ENCODE assay signal across 20 mouse cellular contexts in genomic region chr3:140705536-140705935, GRCm38 (mm10).
A peak's percentile ranks its signal among the peaks of the same experiment; 100 is the strongest.
DNase-seq lines count a peak whose midpoint lies in the region; ATAC-seq and TF ChIP-seq lines count a peak whose summit lies in the region.
"Had no signal": no experiment of that assay in that cellular context is flagged by ENCODE, and none has a peak within 500 bp of the region (broad histone marks: within the 10 kb centered on the region; RNA-seq: fewer than 3 reads in every experiment).

No protein-coding gene starts in this region.

- ATAC-seq in hindbrain, postnatal 0 days, result no peak
- no peak for ATAC-seq in hindbrain, embryonic 13.5 days (ENCODE audit: low FRiP score)
- ATAC-seq in midbrain, embryonic 11.5 days (ENCODE audit: low FRiP score), result no peak
- ATAC-seq in midbrain, embryonic 15.5 days (replicated peaks), result no peak
- ATAC-seq: forebrain, embryonic 13.5 days had no signal

- no peak for TF ChIP-seq CTCF in hindbrain, postnatal 0 days (IDR thresholded peaks at IDR 0.05; ENCODE audit: low read depth)
- no peak for TF ChIP-seq CTCF in brain, embryonic 14.5 days (IDR thresholded peaks at IDR 0.05; ENCODE audit: borderline replicate concordance, extremely low read depth, insufficient read depth, insufficient read length)

- no peaks in the 10 kb centered on the region for H3K36me3 ChIP-seq in hindbrain, postnatal 0 days (ENCODE audit: insufficient read depth, low read length)
- no peaks in the 10 kb centered on the region for H3K36me3 ChIP-seq in hindbrain, embryonic 13.5 days
- no peaks in the 10 kb centered on the region for H3K36me3 ChIP-seq in midbrain, embryonic 11.5 days (ENCODE audit: control insufficient read depth, insufficient read depth, low read length)
- H3K36me3 ChIP-seq in midbrain, embryonic 15.5 days (replicated peaks), result no peaks in the 10 kb centered on the region
- H3K36me3 ChIP-seq: embryonic facial prominence, embryonic 10.5 days; heart, embryonic 15.5 days; hindbrain, embryonic 15.5 days had no signal

- H3K9ac ChIP-seq in hindbrain, postnatal 0 days (replicated peaks; ENCODE audit: low read length), result no peak overlapping the region
- no peak overlapping the region for H3K9ac ChIP-seq in hindbrain, embryonic 13.5 days
- no peak overlapping the region for H3K9ac ChIP-seq in midbrain, embryonic 11.5 days (ENCODE audit: low read length)
- H3K9ac ChIP-seq in midbrain, embryonic 15.5 days, result no peak overlapping the region
- H3K9ac ChIP-seq: forebrain, embryonic 13.5 days; heart, embryonic 15.5 days; hindbrain, embryonic 15.5 days had no signal

- no peak overlapping the region for H3K4me3 ChIP-seq in hindbrain, postnatal 0 days (ENCODE audit: low read length)
- no peak overlapping the region for H3K4me3 ChIP-seq in hindbrain, embryonic 13.5 days
- H3K4me3 ChIP-seq in midbrain, embryonic 11.5 days (ENCODE audit: low read depth, low read length), result no peak overlapping the region
- no peak overlapping the region for H3K4me3 ChIP-seq in midbrain, embryonic 15.5 days
- H3K4me3 ChIP-seq: embryonic facial prominence, embryonic 10.5 days; forebrain, embryonic 13.5 days; heart, adult 2 months; heart, embryonic 15.5 days; hindbrain, embryonic 15.5 days had no signal

- no peak overlapping the region for H3K27ac ChIP-seq in hindbrain, postnatal 0 days
- no peak overlapping the region for H3K27ac ChIP-seq in hindbrain, embryonic 13.5 days
- H3K27ac ChIP-seq in midbrain, embryonic 11.5 days (ENCODE audit: low read depth, low read length), result no peak overlapping the region
- no peak overlapping the region for H3K27ac ChIP-seq in midbrain, embryonic 15.5 days
- H3K27ac ChIP-seq: embryonic facial prominence, embryonic 10.5 days; forebrain, embryonic 13.5 days; heart, adult 2 months; heart, embryonic 15.5 days; hindbrain, embryonic 15.5 days had no signal

- 50% methylated on average over 3 of the region's 3 CpGs for WGBS in hindbrain, postnatal 0 days
- WGBS in hindbrain, embryonic 13.5 days, result 65% methylated on average over 3 of the region's 3 CpGs
- 93% methylated on average over 3 of the region's 3 CpGs for WGBS in midbrain, embryonic 11.5 days
- WGBS in midbrain, embryonic 15.5 days, result 82% methylated on average over 3 of the region's 3 CpGs

- H3K27me3 ChIP-seq in hindbrain, postnatal 0 days (ENCODE audit: insufficient read depth, low read length), result no peaks in the 10 kb centered on the region
- H3K27me3 ChIP-seq in hindbrain, embryonic 13.5 days, result no peaks in the 10 kb centered on the region
- H3K27me3 ChIP-seq in midbrain, embryonic 11.5 days (ENCODE audit: control insufficient read depth, insufficient read depth, low read length), result no peaks in the 10 kb centered on the region
- no peaks in the 10 kb centered on the region for H3K27me3 ChIP-seq in midbrain, embryonic 15.5 days (replicated peaks)
- H3K27me3 ChIP-seq: forebrain, embryonic 13.5 days; heart, embryonic 15.5 days; hindbrain, embryonic 15.5 days had no signal

- H3K4me2 ChIP-seq in hindbrain, postnatal 0 days (ENCODE audit: low read depth, low read length), result no peak overlapping the region
- no peak overlapping the region for H3K4me2 ChIP-seq in hindbrain, embryonic 13.5 days
- no peak overlapping the region for H3K4me2 ChIP-seq in midbrain, embryonic 11.5 days
- H3K4me2 ChIP-seq in midbrain, embryonic 15.5 days, result no peak overlapping the region
- H3K4me2 ChIP-seq: forebrain, embryonic 13.5 days; heart, embryonic 11.5 days; heart, embryonic 15.5 days; hindbrain, embryonic 15.5 days had no signal

- H3K4me1 ChIP-seq in hindbrain, postnatal 0 days (ENCODE audit: insufficient read depth, low read length), result peaks cover 6% of the 10 kb centered on the region; the same call in 1 of the 2 replicates
- peaks cover 10% of the 10 kb centered on the region for H3K4me1 ChIP-seq in hindbrain, embryonic 13.5 days (replicated peaks)
- no peaks in the 10 kb centered on the region for H3K4me1 ChIP-seq in midbrain, embryonic 11.5 days (ENCODE audit: control insufficient read depth, insufficient read depth, low read length)
- H3K4me1 ChIP-seq in midbrain, embryonic 15.5 days, result no peaks in the 10 kb centered on the region
- H3K4me1 ChIP-seq: embryonic facial prominence, embryonic 10.5 days; forebrain, embryonic 13.5 days; heart, embryonic 15.5 days; hindbrain, embryonic 15.5 days had no signal

- DNase-seq in hindbrain, postnatal 0 days (ENCODE audit: low spot score), result peak; percentile 52
- DNase-seq in midbrain, embryonic 11.5 days (ENCODE audit: low spot score, missing footprints), result peak; percentile 6
- DNase-seq in brain, adult 2 months (ENCODE audit: low read depth, low spot score), result peak; percentile 45
- DNase-seq in brain, embryonic 14.5 days (ENCODE audit: low read depth), result peak; percentile 50
- no peak for DNase-seq in adrenal gland, adult 2 months
- DNase-seq: adrenal gland, adult 8-10 months; adrenal gland, postnatal 36 days; cerebellum, adult 11-12 months; cerebellum, adult 9-10 months; cerebellum, postnatal 36 days; gastrocnemius, postnatal 10 days; heart, adult 2 months; heart, postnatal 14 days had no signal

- no peaks in the 10 kb centered on the region for H3K9me3 ChIP-seq in hindbrain, postnatal 0 days (ENCODE audit: low read length)
- H3K9me3 ChIP-seq in hindbrain, embryonic 13.5 days, result no peaks in the 10 kb centered on the region
- no peaks in the 10 kb centered on the region for H3K9me3 ChIP-seq in midbrain, embryonic 11.5 days (ENCODE audit: control insufficient read depth, low read length)
- H3K9me3 ChIP-seq in midbrain, embryonic 15.5 days, result no peaks in the 10 kb centered on the region
- H3K9me3 ChIP-seq: embryonic facial prominence, embryonic 10.5 days; forebrain, embryonic 13.5 days; heart, embryonic 15.5 days; hindbrain, embryonic 15.5 days had no signal

- no peak for TF ChIP-seq POLR2A in brain, embryonic 14.5 days (IDR thresholded peaks at IDR 0.05; ENCODE audit: borderline replicate concordance, extremely low read depth, insufficient read depth, insufficient read length, poor library complexity, severe bottlenecking)
